Mouse (Mus musculus): ENCODE data around the gene Nap1l4.

GRCm38 (mm10) chr7:143565648-143566039, 16.7 kb upstream of the Nap1l4 start:
- TF ChIP-seq CTCF (IDR thresholded peaks at IDR 0.05; ENCODE audit: control insufficient read depth, insufficient read depth, insufficient replicate concordance, low read depth, low read length) (no peak), POLR2A (IDR thresholded peaks at IDR 0.05; ENCODE audit: control insufficient read depth, low read depth, low read length) (no peak)

All from testis, adult 2 months (tissue).